In the genomic region with DNA sequence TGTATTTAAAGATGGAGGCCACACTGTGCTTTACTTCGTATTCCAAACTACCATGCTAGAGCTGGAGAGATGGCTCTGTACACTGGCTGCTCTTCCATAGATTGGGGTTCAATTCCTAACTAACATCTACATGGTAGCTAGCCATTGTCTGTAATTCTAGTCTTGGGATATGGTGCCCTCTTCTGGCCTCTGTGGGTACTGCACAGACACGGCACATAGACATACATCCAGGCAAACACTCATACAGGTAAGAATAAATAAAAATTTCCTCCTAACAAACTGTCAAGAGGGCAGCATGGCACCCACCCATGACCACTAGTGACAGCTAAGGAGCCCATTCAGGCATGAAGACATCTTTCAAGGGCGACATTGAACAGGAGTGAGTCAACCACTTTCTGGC, we compare ENCODE assay signal across 9 mouse cellular contexts. TPM values are rescaled to one million over a fixed set of nuclear protein-coding genes. Genes with fewer than 3 reads are reported as not detected.
DNase-seq lines count a peak whose midpoint lies in the region; ATAC-seq and TF ChIP-seq lines count a peak whose summit lies in the region.
"Had no signal": no experiment of that assay in that cellular context is flagged by ENCODE, and none has a peak within 500 bp of the region (broad histone marks: within the 10 kb centered on the region; RNA-seq: fewer than 3 reads in every experiment).

No protein-coding gene starts in this region.

- no peaks in the 10 kb centered on the region for H3K9me3 ChIP-seq in kidney, embryonic 15.5 days (replicated peaks)
- H3K9me3 ChIP-seq: embryonic facial prominence, embryonic 15.5 days had no signal

- peaks cover 78% of the 10 kb centered on the region for H3K36me3 ChIP-seq in kidney, embryonic 15.5 days

- no peak overlapping the region for H3K4me3 ChIP-seq in cortical plate, adult 2 months (ENCODE audit: insufficient read depth, low read length)
- no peak overlapping the region for H3K4me3 ChIP-seq in kidney, embryonic 15.5 days (replicated peaks)
- H3K4me3 ChIP-seq: embryonic facial prominence, embryonic 15.5 days had no signal

- 19% methylated on average over 3 of the region's 3 CpGs for WGBS in kidney, embryonic 15.5 days

- H3K27ac ChIP-seq in cortical plate, adult 2 months (ENCODE audit: insufficient read depth, low read length), result no peak overlapping the region
- no peak overlapping the region for H3K27ac ChIP-seq in kidney, embryonic 15.5 days
- H3K27ac ChIP-seq: embryonic facial prominence, embryonic 15.5 days had no signal

- no peak overlapping the region for H3K9ac ChIP-seq in kidney, embryonic 15.5 days
- H3K9ac ChIP-seq: embryonic facial prominence, embryonic 15.5 days had no signal

- ATAC-seq in activated CD4-positive, CD25-positive, alpha-beta regulatory T cell, adult 4 months, result peak; percentile 88
- ATAC-seq in kidney, embryonic 15.5 days (replicated peaks; ENCODE audit: low FRiP score), result 0 out of 2 replicates have a peak, but pooled peaks have one; percentile 5
- ATAC-seq in monocyte, adult 5-6 weeks (replicated peaks; ENCODE audit: insufficient number of reproducible peaks, low FRiP score, low TSS enrichment, poor library complexity, severe bottlenecking), result peak; percentile 58; the same call in 1 of the 2 replicates

- no peak for TF ChIP-seq POLR2A in cortical plate, adult 2 months (IDR thresholded peaks at IDR 0.05; ENCODE audit: extremely low read depth, insufficient read depth, low read length)

- peak; percentile 73 for DNase-seq in A20 (ENCODE audit: low read depth, low spot score)
- peak; percentile 55 to 71 for DNase-seq in gastrocnemius, postnatal 36 days
- DNase-seq in liver, result peak; percentile 79
- peak; percentile 73 to 90 for DNase-seq in spleen, postnatal 4 days (ENCODE audit: low spot score in 2 of 2)

- H3K4me2 ChIP-seq in kidney, embryonic 15.5 days, result no peak overlapping the region
- H3K4me2 ChIP-seq: embryonic facial prominence, embryonic 15.5 days had no signal

- TF ChIP-seq CTCF in cortical plate, adult 2 months (IDR thresholded peaks at IDR 0.05; ENCODE audit: extremely low read depth, insufficient read depth, low read length), result peak; percentile 90

- intact Hi-C loops in gastrocnemius, postnatal 36 days (cut with DNase I), result loop anchor here (5.0 kb wide), 2 partner anchors 34 to 184 kb away; partner anchors contain the start of genes Gm44596 and Tex52

- no peaks in the 10 kb centered on the region for H3K27me3 ChIP-seq in kidney, embryonic 15.5 days
- H3K27me3 ChIP-seq: embryonic facial prominence, embryonic 15.5 days had no signal

- H3K4me1 ChIP-seq in cortical plate, adult 2 months (ENCODE audit: control insufficient read depth, insufficient read depth, low read length), result no peaks in the 10 kb centered on the region
- no peaks in the 10 kb centered on the region for H3K4me1 ChIP-seq in kidney, embryonic 15.5 days
- H3K4me1 ChIP-seq: embryonic facial prominence, embryonic 15.5 days had no signal

RNA-seq across cellular contexts. Expression of gene Nrip2, which starts 12.0 kb away (rescaled TPM):
- polyA plus RNA-seq in activated CD4-positive, CD25-positive, alpha-beta regulatory T cell, adult 4 months (2017; shearing (Covaris generic)), result 1 to 10 TPM; 2.9 to 3.6 TPM
- 16.1 and 19.5 TPM in 2 replicates for polyA plus RNA-seq in cortical plate, adult 2 months (2012; rRNA removed)
- total RNA-seq in gastrocnemius, postnatal 36 days (2021), result 1 to 10 TPM; 1.4 to 1.5 TPM
- polyA plus RNA-seq in kidney, embryonic 15.5 days (2015; fragmentation: Nextera tagmentation; extraction: Ambion mirVana), result 18.8 and 20.1 TPM in 2 replicates
- total RNA-seq in monocyte, adult 5-6 weeks (2017), result not detected in 3 replicates

RNA-seq across cellular contexts. Expression of gene Itfg2, which starts 13.6 kb away (rescaled TPM):
- 10 to 100 TPM; 17.6 to 20.6 TPM for polyA plus RNA-seq in activated CD4-positive, CD25-positive, alpha-beta regulatory T cell, adult 4 months (2017; shearing (Covaris generic))
- 17.9 and 19.3 TPM in 2 replicates for polyA plus RNA-seq in cortical plate, adult 2 months (2012; rRNA removed)
- 10 to 100 TPM; 15.3 to 19.5 TPM for total RNA-seq in gastrocnemius, postnatal 36 days (2021)
- polyA plus RNA-seq in kidney, embryonic 15.5 days (2015; fragmentation: Nextera tagmentation; extraction: Ambion mirVana), result 30.5 and 35.9 TPM in 2 replicates
- 13.7 to 16.8 TPM (median 16.1 TPM) in 3 replicates for total RNA-seq in monocyte, adult 5-6 weeks (2017)

RNA-seq across cellular contexts. Expression of gene Fkbp4, which starts 27.4 kb away (rescaled TPM):
- 10 to 100 TPM; 47.6 to 76.7 TPM for polyA plus RNA-seq in activated CD4-positive, CD25-positive, alpha-beta regulatory T cell, adult 4 months (2017; shearing (Covaris generic))
- 116 and 118 TPM in 2 replicates for polyA plus RNA-seq in cortical plate, adult 2 months (2012; rRNA removed)
- 100 to 1,000 TPM in 1 of 2 experiments, 10 to 100 TPM in 1; 97.6 to 114 TPM for total RNA-seq in gastrocnemius, postnatal 36 days (2021)
- polyA plus RNA-seq in kidney, embryonic 15.5 days (2015; fragmentation: Nextera tagmentation; extraction: Ambion mirVana), result 521 and 534 TPM in 2 replicates
- 70.0 to 110 TPM (median 79.4 TPM) in 3 replicates for total RNA-seq in monocyte, adult 5-6 weeks (2017)

RNA-seq across cellular contexts. Expression of gene Gm44596, which starts 35.8 kb away (rescaled TPM):
- not detected for polyA plus RNA-seq in activated CD4-positive, CD25-positive, alpha-beta regulatory T cell, adult 4 months (2017; shearing (Covaris generic))
- polyA plus RNA-seq in cortical plate, adult 2 months (2012; rRNA removed), result 0.40 TPM in 1 of 2 replicates, not detected in the other
- not detected for total RNA-seq in gastrocnemius, postnatal 36 days (2021)
- polyA plus RNA-seq in kidney, embryonic 15.5 days (2015; fragmentation: Nextera tagmentation; extraction: Ambion mirVana), result not detected in 2 replicates
- not detected in 3 replicates for total RNA-seq in monocyte, adult 5-6 weeks (2017)
- polyA plus RNA-seq: embryonic facial prominence, embryonic 15.5 days had no signal

RNA-seq across cellular contexts. Expression of gene Tex52, which starts 35.9 kb away (rescaled TPM):
- polyA plus RNA-seq in activated CD4-positive, CD25-positive, alpha-beta regulatory T cell, adult 4 months (2017; shearing (Covaris generic)), result not detected
- polyA plus RNA-seq in cortical plate, adult 2 months (2012; rRNA removed), result 2.8 and 4.3 TPM in 2 replicates
- total RNA-seq in gastrocnemius, postnatal 36 days (2021), result not detected
- 0.26 and 0.44 TPM in 2 replicates for polyA plus RNA-seq in kidney, embryonic 15.5 days (2015; fragmentation: Nextera tagmentation; extraction: Ambion mirVana)
- not detected in 3 replicates for total RNA-seq in monocyte, adult 5-6 weeks (2017)

Comparison
In these comparisons a context has a peak if more than half of its experiments do, and no peak if none do; other contexts are left out.
1. ATAC-seq: peak in every context shown above with its lines; median percentile 88 in activated CD4-positive, CD25-positive, alpha-beta regulatory T cell, adult 4 months; 58 in monocyte, adult 5-6 weeks; 5 in kidney, embryonic 15.5 days.